Mouse (Mus musculus) thymus, postnatal 36 days (tissue): Measurements from ENCODE around the gene Zbed5.
"Not testable (repeated sequence)": the region's sequence is repeated elsewhere in the genome, so short reads cannot be mapped to it uniquely, and the experiment has no call there.

Experiments used
- DNase-seq, 2 experiments: peaks; one replicate each; pipeline ENCODE4 v3.0.0; 2022; ENCODE audit warnings: mixed read lengths in 2 of 2

Gene Zbed5

DNA sequence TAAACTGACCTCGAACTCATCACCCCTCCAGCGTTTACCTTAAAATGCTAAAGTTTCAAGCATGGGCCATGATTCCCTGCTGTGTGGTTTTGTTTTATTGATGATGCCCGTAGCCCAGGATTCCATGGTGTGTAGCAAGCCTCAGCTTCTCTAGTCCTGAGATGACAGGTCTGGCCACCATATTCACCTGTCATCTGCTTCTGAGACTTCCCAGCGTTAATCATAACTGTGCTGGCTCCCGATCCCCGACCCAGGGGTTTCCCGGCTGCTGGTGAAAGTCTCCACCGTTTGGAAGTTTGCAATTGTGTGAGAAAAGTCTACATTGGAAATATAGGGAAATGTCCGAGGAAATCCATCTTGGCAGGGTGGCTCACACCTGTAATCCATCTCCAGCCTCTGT lies 13.6 kb downstream of the Zbed5 start:
- DNase-seq, result no peak

DNA sequence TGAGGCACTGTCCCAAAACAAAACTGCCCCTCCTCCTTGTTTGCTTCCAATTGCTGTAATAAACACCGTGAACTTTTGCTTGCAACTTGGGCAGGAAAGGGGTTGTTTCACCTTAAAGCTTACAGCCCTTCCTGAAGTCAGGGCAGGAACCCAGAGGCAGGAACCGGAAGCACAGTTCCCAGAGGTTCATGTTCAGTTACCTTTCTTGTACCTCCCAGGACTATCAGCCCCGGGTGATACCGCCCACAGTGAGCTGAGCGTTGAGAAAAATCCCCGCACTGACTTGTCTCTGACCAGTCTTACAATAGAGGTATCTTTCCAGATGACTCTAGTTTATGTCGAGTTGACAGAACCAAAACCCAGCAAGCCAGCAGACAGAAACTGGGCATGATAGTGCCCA lies 14.1 kb downstream of the Zbed5 start:
- no peak for DNase-seq

DNA sequence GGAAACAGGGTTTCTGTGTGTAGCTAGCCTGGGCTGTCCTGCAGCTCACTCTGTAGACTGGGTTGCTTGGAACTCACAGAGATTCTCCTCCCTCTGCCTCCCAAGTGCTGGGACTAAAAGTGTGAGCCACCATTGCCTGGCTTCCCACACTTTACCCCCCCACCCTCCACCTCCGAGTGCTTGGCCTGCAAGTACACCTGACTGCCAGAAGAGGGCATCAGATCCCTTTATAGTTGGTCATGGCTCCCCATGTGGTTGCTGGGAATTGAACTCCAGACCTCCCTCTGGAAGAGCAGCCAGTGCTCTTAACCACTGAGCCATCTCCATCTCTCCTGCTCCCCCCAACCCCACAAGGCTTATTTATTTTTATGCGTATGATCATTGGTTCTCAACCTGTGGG lies 18.5 kb downstream of the Zbed5 start:
- peak; percentile 22 to 23 for DNase-seq

DNA sequence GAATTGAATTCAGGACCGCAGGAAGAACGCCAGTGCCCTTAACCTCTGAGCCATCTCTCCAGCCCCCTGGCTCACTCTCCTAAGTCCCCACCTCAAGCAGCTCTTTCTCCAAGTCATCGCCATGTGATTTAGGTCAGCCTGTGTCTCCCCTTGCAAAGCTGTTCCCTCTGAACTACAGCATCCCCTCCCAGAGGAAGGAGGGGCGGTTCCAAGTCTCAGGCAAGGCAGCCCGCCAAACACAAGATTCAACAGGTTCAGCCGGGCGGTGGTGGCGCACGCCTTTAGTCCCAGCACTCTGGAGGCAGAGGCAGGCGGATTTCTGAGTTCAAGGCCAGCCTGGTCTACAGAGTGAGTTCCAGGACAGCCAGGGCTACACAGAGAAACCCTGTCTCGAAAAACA lies 20.0 kb downstream of the Zbed5 start:
- not testable (repeated sequence) for DNase-seq

DNA sequence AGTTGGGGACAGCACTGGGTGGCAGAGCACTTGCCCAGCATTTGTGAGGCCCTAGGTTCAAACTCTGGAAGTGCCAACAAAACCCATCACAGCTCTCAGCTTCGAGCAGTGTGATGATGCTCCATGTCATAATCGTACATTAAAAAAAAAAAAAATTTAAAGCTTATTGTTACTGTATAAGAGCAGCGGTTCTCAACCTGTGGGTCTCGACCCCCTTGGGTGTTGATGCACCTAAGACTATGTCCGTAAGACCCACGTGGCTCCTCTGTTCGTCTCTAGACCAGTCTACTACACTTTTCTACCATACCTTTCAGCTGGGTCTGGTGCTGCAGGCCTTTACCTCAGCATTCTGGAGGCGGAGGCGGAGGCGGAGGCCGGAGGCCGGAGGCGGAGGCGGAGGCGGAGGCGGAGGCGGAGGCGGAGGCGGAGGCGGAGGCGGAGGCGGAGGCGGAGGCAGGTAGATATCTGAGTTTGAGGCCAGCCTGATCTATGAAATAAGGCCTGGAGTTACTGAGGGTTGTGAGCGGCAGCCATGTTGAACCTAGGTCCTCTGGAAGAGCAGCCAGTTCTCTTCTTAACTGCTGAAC lies 22.6 kb downstream of the Zbed5 start:
- no peak for DNase-seq

DNA sequence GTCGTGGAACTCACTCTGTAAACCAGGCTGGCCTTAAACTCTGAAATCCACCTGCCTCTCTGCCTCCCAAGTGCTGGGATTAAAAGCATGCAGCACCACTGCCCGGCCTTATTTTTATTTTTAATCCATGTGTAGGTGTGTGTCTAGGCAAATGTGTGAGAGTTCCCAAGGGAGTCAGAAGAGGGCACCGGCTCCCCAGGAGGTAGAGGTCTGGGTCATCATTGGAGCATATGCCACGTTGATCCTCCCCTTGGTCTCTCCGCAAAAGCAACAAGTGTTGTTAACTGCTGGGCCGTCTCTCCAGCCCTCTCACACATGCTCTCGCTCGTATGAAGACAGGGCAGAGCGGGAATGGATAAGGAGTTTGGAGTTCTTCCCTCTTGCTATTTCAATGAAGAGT lies 23.2 kb downstream of the Zbed5 start:
- DNase-seq, result no peak

DNA sequence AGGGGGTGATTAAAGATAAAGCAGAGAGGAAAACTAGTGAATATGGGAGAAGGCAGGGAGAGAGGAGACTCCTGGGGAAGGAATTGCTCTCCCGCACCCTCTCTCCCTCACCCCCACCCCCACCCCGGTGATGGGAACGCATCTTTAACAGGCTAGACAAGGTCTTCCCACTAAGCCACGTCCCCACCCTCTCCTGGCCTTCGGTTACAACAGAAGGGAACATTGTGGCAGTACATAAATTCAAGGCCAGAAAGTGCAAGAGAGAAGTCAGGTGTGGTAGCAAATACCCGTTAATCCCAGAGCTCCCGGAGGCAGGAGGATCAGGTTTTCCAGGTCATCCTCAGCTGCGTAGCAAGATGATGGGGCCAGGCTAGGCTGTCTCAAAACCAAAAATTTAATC lies 23.8 kb downstream of the Zbed5 start:
- no peak for DNase-seq

DNA sequence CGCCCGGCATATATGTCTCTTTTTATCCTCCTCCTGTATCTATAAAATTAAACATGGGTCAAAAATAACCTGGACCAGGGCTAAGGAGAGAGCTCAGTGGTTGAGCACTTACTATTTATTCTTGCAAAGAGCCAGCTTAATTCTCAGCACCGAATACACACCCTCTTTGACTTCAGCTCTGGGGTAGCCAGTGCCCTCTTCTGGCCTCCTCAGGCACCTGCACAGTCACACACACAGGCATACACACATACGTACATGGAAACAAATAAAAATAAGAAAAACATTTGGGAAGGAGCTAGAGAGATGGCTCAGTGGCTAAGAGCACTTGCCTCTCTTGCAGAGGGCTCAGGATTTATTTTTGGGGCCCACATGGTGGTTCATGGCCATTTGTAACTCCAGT lies 26.4 kb downstream of the Zbed5 start:
- no peak for DNase-seq

DNA sequence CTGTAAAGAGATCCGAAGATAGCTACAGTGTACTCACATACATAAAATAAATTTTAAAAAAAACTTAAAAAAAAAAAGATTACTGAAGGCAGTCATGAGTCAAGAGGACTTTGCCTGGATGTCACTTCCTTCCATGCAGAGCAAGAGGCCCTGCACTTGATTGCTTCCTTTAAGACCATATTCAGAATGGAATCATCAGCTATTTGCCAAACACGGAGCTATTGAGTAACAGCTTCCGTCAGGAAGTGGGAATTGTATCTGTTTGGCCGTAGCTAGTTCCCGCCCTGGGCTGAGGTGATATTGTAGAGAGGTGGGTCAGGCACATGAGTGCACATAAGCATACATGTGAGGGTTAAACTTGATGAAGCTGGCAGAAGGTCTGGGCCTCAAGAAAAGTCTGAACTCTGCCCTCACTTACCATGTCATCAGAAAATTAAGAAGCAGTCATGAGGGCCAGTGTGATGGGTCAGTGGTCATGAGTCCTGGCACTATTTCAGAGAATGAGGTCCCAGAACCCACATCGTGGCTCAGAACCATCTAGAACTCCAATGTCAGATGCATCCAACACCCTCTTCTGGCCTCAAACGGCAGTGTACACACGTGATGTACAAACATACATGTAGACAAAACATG lies 29.4 kb downstream of the Zbed5 start:
- DNase-seq, result no peak

DNA sequence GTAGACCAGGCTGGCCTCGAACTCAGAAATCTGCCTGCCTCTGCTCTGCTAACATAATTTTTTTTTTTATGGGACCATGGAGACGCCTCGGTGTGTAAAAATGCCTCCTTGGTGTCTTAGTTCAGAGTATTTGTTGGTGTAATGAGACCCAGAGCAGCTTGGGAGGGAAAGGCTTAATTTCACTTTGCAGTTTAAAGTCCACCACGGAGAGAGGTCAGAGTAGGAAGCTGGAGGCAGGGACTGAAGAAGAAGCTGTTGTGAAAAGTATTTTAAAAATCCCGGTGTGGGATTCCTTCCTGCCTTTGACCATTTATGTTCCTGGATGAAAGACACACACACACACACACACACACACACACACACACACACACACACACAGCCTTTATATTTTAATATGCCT lies 30.4 kb downstream of the Zbed5 start:
- DNase-seq, result no peak

DNA sequence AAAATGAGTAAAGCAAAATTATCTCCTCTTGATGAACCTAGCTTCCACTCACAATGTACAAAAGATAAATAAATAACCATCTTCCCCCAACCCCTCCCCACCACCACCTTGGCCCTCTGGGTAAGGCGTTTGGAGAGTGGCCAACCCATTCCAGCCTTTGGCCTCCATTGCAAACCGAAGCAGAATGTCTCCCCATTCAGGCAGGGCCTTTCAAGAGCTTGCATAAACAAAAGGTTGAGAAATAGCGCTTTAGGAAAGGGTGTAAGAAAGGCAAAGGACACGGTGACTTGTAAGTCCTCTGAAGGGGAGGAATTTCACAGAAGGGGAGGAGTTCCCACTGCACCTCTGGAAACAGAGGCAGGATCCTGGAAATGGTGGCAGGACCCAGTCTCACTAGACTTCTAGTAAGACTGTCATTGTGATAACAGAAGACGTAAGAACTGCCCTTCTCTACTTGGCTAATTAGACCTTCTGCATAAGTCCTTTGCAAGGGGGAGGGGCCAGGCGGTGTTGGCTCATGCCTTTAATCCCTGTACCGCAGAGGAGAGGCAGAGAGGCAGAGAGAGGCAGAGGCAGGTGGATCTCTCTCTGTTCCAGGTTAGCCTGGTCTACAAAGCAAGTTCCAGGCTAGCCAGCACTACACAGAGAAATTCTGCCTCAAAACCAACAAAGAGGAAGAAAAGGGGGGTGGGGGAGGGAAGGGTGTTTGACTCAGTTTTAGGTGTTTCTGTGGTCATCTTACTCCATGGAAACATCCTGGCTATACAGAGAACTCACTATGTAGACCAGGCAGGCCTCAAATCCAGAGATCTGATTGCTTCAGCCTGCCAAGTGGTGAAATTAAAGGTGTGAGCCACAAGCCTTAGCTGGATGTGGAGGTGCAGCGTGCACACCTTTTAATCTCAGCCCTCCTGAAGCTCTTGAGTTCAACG lies 34.7 kb downstream of the Zbed5 start:
- no peak for DNase-seq

DNA sequence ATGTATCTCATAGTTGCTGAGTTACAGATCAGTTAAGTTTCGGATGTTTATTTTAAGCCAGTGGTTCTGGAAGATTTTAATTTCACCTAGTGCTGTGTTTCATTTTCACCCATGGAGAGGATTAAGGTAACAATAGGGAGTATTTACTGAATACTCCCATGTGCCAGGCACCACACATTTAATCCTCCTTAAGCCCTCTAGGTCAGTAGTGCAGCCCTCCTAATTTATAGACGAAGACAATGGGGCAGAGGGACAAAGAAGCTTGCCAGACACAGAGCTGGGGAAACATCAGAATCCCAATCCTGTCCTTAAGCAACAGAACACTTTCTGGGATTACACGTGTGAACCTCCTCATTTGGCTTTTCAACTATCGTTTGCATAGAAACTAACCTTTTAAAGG lies 41.4 kb downstream of the Zbed5 start:
- no peak for DNase-seq

DNA sequence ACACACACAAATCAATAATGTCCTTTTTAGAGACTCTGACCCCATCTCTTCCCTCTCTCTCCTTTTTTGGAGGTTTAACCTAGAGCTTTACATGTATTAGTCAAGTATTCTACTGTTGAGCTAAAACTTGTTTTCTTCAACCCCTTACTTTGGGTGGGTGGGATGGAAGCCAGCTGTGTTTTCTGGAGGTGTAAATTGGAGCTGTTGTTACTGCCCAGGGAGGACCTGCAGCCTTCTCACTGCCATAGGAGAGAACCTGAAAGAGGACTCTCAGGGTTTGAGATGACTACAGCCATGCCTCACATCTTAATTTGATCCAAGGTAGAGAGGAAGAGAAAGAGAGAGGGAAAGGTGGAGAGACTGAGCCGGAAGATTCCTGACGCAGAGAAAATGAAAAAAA lies 44.8 kb downstream of the Zbed5 start:
- no peak for DNase-seq

DNA sequence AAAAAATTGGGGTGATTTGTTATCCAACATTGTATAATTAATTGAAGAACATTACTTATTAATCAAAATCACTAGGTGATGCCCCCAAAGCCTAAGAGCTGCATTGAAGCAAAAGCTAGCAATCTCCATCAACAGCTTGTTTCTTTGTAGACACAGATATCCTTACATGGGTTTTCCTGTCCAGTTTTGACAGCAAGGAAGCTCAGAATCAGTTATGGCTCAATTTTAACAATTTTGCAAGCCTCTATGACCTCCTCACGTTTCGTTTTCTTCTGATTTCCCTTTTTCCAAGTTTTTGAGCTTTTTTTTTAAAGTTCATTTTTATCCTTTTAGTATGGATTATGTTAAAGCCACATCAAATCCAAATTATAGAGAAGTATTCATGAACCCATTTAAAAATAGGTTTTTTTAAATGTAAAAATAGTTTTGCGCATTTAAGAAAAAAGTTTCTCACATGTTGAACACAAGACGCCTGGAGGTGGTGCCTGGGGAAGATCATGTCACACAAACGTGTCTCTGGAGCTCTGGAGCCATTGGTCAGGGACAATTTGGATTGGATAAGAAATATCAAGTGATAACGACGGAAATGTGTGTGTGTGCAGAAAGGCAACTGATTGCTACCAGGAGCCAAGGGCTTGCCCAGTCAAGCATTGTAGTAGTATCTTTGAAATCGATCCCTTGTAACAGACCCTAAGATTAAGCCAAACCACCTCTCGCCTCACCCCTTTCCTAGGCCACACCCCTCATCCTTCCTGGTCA lies 45.4 kb downstream of the Zbed5 start:
- no peak for DNase-seq

DNA sequence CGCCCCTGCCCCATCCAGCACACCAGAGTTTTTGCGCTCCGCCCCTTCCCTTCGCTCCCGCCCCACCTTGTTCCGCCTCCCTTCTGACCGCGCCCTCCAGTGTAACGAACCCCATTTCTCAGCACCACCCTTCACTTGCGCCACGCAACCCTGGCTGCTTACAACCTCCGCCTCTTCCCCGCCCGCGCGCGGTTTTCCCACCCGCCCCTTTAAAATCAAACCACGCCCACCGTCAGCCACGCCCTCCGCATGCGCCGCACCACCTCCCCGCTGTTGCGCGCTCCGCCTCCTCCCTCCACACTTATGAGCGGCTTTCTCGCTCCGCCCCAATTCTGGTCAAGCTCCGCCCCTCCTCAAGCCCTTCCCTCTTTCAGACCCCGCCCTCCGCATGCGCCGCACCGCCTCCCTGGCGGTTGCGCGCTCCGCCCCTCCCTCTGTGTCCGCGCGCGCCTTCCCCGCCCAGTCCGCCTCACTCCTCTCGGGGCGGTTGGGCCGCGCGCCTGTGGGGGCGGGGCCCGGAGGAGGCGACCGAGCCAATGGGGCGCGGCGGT lies 46.0 kb downstream of the Zbed5 start, which contains the start of gene Vkorc1l1:
Vkorc1l1 (plus strand) TSS at position 476 of the 551 bp plus-strand sequence.
- DNase-seq, result peak; percentile 98 to 100

DNA sequence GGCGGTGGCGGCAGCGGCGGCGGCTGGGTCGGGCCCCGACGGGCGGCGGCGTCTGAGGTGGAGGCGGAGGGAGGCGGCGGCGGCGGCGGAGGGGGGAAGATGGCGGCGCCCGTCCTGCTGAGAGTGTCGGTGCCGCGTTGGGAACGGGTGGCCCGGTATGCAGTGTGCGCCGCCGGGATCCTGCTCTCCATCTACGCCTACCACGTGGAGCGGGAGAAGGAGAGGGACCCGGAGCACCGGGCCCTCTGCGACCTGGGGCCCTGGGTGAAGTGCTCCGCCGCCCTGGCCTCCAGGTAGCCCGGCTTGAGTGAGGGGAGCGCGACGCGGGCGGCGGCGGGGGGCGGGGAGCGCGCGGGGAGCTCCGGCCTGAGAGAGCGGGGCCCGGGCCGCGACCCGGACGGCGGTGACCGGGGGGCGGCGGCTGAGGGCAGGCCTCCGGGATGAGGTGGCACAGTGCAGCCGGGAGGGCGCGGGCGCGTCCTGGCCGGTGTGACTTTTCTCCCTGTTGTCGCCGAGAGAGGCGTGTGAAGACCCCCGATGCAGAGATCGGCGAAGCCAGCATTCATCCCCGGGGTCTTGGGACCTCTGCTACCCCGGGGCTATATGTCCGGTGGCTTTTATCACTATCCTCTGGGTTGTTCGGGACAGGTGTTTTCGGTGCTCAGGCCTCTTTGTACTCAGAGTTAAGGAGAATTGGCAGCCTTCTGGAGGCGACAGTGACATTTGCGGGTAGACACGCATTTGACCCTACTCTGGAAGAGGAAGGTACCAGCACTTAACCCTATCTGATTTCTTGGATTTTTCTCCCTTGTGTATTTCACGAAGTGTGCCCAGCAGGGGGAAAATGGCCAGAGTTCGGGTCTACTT lies 46.8 kb downstream of the Zbed5 start:
- DNase-seq, result peak; percentile 45 to 72

DNA sequence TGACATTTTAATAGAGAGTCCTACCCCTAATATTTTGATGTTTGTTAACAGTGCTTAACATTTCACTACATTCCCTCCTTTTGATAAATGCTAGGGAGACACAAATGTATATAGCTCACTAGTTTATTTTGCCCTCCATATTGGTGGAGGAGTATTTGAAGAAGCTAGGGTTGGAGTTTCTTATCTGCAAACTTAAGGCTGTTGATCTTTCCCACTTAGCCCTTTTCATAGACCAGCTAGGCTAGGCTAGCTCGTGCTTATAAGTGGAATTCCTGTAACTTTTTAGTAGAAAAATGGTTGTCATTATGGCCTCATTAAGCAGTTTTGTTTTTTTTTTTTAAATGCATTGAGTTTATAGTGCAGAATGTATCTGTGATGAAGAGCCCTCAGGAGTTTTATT lies 47.9 kb downstream of the Zbed5 start:
- DNase-seq, result no peak

DNA sequence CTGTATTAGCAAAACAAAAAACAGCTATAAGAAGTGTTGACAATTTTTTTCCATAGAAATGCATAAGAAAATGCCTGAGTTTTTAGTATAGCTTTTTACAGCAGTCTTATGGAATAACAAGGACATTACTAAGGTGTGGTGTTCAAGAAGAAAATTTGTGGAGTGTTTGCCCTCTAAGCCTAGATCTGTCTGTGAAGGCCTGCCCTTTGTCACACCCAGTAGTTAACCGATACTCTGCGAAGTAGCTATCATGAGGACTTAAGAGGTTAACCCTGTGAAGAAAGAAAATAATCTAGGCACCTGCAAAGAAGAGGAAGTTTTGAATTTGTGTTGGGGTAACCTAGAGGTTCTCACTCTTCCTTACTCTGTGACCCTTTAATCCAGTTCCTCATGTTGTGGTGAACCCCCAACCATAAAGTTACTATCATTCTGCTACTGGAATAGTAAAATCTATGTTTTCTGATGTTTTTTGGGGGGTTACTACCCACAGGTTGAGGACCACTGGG lies 52.1 kb downstream of the Zbed5 start:
- no peak for DNase-seq

DNA sequence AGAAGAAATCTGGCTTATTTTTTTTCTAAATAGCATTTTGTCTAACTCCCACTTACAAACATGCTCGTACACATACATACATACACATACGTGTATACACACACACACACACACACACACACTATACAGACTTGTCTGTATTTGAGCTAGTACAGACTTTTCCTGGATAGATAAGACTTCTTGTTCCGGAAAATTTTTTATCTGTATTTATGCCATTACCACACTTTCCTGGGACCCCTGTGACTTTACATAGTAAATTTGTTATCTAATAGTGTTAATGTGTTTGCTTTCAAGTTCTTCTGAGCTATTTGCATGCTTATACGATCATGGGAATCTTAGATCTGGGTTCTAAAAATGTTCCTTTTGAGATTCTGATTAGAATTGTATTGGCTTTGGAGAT lies 56.6 kb downstream of the Zbed5 start:
- no peak for DNase-seq
